Mouse (Mus musculus) thymus, postnatal 10 days (tissue): Measurements from ENCODE around the gene Fank1.
A peak's percentile ranks its signal among the peaks of the same experiment; 100 is the strongest.

Experiments
- DNase-seq, 2 experiments: peaks; one replicate each; pipeline ENCODE4 v3.0.0; 2021; ENCODE audit warnings: low spot score in 2 of 2

The Fank1 gene

DNA sequence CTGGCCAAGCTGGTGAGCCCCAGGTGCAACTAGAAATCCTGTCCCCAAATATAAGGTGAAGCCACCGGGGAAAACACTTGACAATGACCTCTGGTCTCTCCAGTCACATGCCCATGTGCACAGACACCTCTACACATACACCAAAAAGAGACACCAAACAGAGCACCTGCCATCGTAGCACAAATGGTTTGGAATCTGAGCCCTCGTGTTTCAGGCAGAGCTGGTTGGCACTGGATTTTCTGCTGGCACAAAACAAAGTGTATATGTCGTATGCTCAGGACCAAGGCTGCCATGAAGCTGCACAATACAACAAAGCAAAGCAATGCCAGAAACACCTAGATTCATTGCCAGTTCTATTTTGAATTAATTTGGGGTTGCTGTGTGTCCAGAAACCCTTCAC lies 8.6 kb upstream of the Fank1 start:
- no peak for DNase-seq

DNA sequence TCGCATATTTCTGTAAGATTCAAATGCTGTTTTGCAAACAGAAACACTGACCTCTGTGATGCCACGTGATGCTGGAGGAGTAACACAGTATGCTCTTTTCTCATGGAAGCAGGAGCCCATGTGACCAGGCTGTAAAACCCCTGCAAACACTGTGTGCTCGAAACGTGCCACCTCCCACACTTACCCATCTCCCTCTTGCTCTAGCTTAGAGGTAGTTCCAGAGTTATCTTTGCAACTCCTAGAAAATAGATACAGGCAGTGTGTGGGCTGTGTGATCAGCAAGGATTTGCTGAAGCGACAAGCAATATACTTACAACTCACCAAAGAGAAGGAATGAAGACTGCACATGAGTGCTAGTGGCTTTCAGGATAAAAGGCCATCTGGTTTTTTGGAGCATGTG lies 8.1 kb upstream of the Fank1 start:
- no peak for DNase-seq

DNA sequence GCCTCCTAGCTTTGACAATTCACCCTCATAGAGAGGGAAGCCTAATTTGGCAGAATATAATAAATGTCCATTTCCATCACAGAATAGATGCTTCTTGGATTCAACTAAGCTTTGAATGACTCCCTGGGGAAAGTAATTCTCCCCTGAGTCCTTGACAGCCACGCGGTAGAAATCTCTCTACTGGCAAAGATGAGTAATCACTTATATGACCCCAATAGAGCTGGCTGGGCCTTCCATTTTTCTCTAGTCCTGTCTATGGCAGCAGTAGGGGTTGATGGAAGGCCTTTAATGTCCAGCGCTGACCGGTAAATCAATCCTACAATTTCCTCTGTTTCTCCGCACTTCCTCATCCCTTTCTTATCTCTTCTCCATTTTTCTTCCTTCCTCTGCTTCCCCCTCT lies 1.5 kb upstream of the Fank1 start:
- DNase-seq: no peak

DNA sequence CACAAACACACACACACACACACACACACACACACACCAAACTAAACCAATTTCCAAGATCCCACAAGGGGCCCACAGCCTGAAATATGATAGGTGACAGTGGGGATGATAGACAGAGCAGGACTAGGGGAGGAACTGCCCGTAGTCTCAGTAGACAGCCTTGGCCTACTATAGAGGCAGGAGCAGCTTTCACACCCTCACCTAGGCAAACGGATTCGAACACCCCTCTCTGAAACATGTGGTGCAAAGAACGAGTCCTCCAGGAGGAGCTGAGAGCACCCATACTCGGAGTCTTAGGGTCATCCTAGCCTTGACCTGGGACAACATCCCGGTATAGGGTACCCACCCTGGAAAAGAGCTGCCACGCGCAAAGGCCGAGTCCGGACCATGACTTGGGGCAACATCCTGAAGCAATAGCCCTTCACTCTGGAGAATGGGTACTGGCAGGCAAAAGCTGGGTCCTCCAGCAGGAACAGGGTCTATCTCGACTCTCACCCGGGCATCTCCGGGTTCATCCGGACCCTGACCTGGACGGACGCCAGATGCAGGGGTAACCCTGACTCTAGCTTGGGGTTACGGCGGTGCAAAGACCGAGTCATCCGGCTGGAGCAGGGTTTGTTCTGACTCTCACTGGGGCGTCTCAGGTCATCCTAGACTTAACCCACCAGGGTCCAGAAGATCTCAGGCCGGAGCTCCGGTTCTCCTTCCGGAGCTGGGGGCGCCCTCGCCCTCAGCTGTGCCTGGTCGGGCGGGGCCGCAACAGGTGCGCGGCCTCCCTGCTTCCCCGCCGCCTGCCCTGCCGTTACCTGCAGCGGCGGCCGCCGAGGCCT lies 650 bp upstream of the Fank1 start:
- no peak for DNase-seq

DNA sequence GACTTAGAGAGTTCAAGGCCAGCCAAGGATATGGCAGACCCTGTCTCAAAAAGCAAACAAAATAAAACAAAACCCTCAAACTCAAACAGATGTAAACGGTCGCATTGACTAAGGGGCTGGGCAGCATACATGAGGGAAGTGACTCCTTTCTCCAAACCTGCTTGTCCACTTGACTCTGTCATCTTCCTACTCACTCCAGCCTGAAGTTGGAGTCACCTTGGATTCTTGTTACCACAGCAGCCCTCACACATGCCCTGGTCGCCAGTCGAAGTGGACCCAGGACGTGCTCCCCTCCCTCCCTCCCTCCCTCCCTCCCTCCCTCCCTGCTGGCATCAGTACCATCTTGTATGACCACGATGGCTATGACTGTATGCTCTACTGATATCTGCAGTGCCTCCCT lies 4.9 kb downstream of the Fank1 start:
- DNase-seq: no peak

DNA sequence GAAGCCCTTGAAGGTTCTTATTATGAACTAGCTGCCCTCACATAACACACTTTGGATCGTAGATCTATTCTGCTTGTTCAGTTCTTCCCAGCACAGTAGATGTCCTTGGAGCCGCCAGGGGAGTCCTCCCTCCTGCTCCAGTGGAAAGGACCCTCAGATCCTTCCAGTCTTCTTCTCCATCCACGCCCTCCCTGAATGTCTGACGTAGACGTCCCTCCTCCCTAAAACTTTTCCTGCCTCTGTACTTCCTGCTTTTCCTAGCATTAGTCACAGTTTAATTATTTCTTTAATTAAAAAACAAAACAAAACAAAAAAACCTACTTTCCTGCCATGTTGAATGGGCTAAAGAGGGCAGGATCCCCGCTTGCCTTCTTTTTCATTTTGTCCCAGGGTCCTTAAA lies 5.3 kb downstream of the Fank1 start:
- DNase-seq: no peak

DNA sequence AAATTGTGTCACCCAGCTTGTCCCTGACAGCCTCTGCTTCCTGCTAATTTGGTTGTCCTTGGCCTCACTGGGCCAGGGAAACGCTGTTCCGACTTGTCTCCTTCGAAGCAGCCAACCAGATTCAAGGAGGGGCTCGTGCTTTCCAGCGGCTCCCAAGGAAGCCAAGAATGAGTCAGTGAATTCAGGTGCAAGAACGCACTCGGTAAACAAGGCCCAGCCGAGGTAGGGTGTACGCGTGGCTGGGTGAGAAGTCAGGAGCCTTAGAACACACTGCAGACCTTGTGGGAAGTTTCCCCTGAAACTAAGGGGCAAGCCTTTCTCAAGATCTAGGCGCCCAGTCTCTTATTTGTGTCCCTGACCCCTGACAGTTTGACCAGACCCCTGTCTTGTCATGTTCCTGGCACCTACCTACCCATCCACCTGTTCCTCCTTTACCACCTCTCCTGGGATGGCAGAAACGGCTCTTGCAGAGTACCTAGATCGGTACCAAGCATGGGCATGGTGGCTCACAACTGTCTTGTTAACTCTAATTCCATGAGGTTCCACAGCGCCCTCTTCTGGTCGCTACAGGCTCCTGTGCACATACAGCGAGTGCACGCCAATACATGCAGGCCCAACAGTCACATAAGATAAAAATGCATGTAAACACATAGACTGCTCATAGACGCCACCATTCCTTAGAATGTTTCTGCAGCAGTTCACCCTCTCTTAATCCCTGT lies 6.2 kb downstream of the Fank1 start, which contains the start of gene Dhx32:
Dhx32 (minus strand) TSS at position 10 of the 719 bp plus-strand sequence.
- peak; percentile 19 to 61 for DNase-seq

DNA sequence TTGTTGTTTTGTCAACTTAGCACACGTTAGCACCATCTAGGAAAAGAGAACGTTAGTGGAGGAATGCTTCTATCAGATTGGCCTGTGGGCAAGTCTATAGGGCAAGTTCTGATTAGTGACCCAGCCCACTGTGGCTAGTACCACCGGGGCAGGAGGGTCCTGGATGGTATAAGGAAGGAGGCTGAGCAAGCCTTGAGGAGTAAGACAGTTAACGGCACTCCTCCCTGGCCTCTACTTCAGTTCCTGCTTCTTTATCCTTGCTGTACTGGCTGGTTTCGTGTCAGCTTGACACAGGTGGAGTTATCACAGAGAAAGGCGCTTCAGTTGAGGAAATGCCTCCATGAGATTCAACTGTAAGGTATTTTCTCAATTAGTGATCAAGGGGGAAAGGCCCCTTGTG lies 10.9 kb downstream of the Fank1 start:
- no peak for DNase-seq

DNA sequence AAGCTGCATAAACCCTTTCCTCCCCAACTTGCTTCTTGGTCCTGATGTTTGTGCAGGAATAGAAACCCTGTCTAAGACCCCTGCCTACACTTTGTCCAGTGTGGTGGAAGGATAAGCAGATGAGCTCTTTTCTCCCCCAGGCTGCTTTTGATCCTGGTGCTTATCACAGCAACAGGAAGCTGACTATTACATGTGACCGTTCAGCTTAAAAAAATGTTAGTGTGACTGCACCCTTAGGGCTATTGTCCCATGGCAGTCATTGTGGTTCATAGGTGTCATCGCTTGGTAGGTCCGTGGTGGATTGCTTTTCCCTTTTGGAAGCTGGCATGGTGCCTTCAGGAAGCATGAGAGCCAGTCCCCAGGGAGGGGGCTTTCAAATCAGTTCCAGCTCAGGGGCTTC lies 11.5 kb downstream of the Fank1 start:
- no peak for DNase-seq

DNA sequence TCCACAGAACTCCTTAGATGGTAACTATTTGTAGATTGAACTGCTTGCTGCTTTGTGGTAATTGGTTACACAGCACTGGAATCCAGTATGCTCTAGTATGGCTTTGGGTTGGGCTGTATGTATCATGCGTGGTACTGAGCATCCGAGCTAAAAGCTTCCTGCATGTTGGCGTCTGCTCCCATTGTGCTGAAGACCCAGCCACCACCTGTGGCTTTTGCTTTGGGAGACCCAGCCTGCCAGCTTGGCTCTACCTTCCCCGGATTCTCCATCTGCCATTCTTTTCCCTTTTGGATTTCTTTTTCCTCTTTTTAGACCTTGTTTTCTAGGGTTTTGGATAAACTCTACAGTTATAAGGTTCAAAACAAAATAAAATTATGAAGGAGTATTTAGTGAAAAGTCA lies 13.5 kb downstream of the Fank1 start:
- DNase-seq: no peak

DNA sequence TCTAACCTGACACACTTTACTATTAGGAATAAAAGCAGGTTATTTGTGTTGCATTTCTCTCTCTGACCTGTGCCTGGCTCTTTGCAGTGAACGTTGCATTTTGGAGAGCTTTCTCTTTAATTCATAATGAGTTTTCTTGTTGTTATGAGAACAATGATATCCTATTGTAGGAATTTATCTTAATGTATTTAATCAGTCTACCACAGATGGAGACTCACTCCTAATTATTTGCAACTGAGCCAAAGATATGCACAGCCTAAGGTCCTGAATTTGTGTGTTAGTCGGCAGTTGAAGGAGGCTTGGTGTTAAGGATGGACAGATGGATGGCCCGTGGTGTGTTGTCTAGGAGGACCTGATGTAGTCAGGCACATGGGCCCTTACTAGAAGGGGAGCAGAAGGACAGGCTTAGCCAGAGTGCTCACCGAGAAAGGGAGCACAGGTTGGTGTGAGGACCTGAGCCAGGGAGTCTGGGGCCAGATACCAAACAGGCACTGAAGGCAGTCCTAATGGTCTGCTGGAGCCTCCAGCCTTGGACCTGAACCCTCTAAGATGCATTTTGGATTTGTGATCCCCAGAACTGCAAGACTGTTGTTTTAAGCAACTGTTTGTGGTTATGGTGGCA lies 14.1 kb downstream of the Fank1 start:
- DNase-seq: no peak

DNA sequence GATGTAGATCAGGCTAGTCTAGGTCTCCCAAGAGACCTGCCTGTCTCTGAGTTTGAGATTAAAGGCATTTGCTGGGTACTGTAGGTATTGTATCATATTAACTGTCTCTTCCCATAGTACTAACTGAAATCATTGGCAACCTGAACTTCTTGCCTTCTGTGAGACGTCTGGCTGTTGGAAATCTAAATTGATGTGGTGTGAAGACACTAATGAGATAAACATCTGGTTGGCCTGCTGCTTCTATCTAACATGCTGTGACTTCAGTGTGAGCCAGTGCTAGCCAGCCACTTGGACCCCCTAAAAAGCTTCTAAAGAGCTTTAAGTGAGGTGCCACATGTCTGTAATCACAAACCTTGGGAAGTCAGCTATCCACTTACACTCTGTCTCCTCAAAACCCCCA lies 16.1 kb downstream of the Fank1 start:
- DNase-seq: no peak

DNA sequence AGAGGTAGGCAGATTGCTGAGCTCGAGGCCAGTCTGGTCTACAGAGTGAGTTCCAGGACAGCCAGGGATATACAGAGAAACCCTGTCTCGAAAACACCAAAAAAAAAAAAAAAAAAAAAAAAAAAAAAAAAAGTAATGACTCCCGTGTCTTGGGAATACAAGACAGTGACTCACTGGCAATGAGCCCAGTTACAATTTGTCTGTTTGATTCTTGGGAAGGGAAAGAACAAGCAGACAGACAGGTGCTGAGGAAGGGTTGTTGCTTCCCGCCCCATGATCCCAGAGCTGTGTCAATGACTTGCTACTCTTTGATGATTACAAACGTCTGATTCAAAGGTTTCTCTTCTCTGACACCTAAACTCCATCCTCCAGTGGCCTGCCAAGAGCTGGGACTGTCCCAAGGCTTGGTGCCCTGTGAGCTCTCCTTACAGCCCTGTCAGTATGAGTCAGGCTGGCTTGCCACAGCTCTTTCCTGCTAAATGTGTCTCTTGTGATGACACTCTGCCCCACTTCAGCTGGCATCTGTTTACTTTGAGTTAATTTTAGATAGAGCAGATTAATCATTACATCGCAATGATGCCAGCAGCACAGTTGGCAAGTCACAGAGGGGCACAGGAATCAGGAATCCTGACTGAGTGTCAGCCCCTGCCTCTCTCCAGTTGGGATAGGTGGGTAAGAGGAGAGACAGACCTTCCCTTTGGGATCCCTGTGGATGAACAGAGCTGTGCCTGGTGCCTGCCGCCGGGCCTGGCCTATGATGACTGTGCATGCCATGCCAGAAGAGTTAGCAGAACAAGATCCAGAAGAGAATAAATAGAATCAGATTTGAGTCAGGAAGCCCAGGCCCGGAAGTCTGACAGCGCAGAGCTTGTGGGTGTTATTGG lies 16.8 kb downstream of the Fank1 start:
- no peak for DNase-seq

DNA sequence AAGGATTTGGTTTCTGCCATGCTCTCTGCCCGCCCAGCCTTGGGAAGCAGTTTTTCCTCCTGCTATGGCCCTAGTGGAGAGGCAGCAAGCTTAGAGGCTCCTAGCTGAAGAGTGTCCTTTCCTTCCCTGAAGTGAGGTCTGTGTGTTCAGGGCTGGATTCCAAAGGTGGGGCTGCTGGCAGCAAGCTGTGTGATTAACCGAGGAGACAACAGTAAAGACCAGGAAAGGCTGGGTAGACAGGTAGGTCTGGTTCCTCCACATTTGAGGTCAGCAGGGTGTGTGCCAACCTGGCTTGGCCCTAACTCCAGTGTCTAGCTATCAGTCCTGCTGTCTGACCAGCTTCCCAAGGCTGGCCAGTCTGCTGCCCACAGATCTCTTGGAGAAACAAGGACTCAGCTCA lies 18.1 kb downstream of the Fank1 start:
- DNase-seq: no peak

DNA sequence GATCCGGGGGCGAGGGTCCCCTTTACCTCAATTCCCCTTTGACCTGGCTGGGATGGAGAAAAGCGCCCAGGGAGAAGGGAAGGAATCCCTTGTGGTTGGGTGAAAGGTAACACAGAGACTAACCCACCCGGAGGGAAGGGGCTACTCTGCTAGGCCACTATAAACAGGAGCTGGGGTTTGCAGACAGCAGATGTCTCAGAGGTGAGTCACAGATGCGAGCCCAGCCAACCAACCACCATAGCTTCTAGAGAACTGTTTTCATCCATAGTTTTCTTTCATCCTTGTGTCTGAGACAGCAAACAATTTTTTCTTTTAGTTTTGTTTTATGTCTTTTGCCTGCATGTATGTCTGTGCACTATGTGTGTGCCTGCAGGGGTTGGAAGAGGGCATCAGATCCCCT lies 23.3 kb downstream of the Fank1 start:
- no peak for DNase-seq

DNA sequence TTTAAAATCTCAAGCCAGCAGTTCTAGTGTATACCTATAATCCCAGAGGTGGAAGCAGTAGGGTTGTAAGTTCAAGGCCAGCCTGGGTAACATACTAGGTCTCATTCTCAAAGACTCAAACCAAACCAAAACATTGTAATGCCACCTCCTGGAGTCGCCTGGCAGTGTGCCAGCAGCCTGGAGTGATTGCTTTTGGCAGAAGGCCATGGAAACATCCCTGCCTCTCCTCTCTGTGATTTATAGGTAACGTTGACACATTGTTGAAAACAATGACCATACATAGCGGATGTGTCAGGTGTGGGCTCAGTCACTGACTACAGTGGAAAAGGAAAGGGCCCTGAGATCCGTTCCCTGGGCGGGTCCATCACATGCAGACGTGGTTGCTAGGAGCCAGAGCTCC lies 25.2 kb downstream of the Fank1 start:
- DNase-seq: no peak

DNA sequence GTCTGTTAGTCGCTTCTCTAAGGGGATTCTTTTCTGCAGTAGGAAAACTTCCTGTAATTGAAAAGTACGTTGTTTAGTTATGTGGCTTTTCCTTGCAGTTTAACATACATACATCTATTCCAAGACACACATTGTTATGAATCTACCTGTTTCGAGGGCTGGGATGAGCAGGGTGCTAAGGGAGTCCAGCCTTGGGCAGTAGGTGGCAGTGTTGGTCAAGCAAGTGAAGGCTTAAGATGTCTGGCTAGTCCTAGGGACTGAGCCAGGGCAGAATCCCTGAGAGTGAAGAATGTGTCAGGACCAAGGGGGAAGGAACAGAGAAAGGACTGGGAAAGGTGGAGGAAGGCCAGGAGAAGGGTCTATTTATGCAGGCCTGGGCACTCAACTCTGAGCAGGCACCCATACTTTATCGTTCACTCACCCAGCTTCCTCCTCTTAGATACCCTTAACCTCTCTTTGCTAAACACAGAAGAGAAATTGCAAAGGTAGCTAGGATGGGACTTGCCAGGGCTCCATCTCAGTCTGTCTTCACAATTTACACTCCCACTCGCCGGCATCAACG lies 29.0 kb downstream of the Fank1 start:
- peak in 1 of 2 experiments; percentile 37 for DNase-seq

DNA sequence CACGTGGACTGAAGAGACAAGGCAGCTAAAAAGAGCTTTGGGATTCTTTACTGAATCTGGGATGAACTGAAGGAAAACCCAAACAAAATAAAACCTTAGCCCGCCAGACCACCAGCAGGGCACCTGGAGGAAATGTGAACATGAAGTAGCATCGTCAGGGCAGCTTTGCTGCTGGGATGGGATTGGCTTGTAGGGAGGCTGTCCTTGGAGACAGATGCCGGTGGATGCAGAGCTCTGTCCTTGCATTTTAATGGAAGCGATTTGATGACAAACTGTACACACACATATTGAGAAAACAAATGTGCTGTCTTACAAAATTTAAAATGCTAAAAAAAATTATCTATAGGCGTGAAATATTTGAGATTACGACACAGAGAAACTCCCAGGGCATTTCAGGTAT lies 36.3 kb downstream of the Fank1 start:
- no peak for DNase-seq

DNA sequence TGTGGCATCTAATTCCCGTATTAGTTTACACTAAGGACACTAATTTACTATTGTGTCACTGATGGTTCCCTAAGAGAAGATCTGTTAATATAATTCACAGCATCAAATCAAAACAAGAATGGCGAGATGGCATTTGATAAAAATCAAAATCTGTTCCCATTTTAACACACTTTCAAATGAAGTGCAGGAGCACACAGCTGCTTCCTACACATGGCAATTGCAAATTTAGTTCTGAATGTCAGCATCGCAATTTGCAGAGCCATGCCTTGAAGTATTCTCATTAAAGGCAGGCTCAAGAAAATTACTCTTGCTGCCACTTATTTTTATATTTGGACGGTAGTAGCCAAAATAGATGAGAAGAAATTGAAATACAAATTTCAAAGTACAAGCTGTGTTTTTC lies 36.7 kb downstream of the Fank1 start:
- no peak for DNase-seq

DNA sequence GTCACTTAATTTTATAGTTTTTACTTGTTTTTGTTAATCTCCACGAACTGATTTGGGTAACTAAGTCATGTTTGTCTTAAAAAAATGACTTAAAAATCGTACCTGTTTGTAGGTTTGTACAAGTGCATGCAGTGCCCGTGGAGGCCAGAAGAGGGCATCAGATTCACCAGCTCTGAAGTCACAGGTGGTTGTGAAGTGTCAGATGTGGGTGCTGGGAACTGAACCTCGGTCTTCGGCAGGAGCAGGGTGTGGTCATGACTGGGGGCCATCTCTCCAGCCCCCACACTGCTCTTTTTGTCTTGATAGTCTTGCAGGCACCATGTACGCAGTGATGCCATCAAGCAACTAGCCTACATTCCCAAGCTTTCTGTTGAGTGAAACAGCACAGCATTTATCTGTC lies 47.1 kb downstream of the Fank1 start:
- DNase-seq: no peak

DNA sequence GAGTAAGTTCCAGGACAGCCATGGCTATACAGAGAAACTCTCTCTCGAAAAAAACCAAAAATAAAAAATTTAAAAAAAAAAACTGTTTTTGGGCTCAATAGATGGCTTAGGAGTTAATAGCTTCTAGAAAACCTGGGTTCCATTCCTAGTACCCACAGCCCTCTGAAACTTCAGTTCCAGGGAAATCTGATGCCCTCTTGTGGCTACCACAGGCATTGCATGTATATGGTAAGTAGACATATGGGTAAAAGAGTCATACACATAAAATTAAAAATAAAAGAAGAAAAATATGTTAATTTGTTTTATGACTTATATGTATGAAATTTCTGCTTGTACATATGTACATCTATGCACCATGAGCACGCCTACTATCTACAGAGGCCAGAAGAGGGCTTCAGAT lies 47.9 kb downstream of the Fank1 start:
- peak in 1 of 2 experiments; percentile 18 for DNase-seq

DNA sequence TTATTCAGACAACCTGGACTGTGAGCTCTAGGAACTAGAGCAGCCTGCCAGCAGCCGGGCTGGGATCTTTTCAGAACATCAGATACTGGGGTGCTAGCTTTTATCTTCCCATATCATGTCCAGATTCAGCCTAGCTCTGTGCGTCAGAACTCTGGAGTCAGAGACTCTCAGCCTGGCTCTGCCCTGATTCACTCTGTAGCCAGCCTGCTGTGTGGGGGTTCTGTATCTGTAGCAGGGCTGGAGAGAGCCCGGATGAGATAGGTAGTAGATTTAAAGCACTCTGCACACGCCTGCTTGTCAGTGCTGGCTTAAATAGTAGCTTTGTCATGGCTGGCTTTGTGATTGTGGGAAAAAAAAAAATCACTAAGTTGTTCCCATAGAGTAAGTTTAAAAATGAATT lies 51.9 kb downstream of the Fank1 start:
- DNase-seq: no peak
